Mouse (Mus musculus) heart, embryonic 14.5 days (tissue): Measurements from ENCODE around the gene Plpp4. TPM values are rescaled to one million over a fixed set of nuclear protein-coding genes. Genes with fewer than 3 reads are reported as not detected.

Source experiments
- ATAC-seq: fragments of 200-750 bp; cut with Nextera tagmentation; 2 replicates; pipeline ENCODE4 v1.8.0; 2017; ENCODE audit warnings: low read depth, moderate TSS enrichment; ENCODE audit not compliant: insufficient number of reproducible peaks, insufficient read depth, low FRiP score
- H3K27ac ChIP-seq, 2 experiments: fragments of 200-500 bp in 1 of 2; fragments of 300-500 bp in 1 of 2; sonication (generic) in 1 of 2; replicated peaks in 1 of 2; 2 replicates each; pipeline ENCODE4 v1.5.1; 2012 to 2014; ENCODE audit warnings: low read depth in 2 of 2, low read length in 2 of 2, control low read depth in 1 of 2, mild to moderate bottlenecking in 1 of 2, mixed read lengths in 1 of 2; ENCODE audit not compliant: control insufficient read depth in 1 of 2, insufficient read depth in 1 of 2
- H3K27me3 ChIP-seq: fragments of 300-500 bp; sonication (generic); 2 replicates; pipeline ENCODE4 v1.6.1; 2014; ENCODE audit warnings: mild to moderate bottlenecking, low read length, control low read depth; ENCODE audit not compliant: control insufficient read depth, insufficient read depth
- H3K36me3 ChIP-seq: fragments of 300-500 bp; sonication (generic); 2 replicates; pipeline ENCODE4 v1.6.1; 2014; ENCODE audit warnings: mild to moderate bottlenecking, control low read depth, low read length, mixed read lengths; ENCODE audit not compliant: control insufficient read depth, insufficient read depth
- H3K4me1 ChIP-seq, 2 experiments: fragments of 200-500 bp in 1 of 2; fragments of 300-500 bp in 1 of 2; sonication (generic) in 1 of 2; 2 replicates each; pipeline ENCODE4 v1.6.1; 2012 to 2014; ENCODE audit warnings: low read length in 2 of 2, control low read depth in 1 of 2, mixed read lengths in 1 of 2; ENCODE audit not compliant: control insufficient read depth in 2 of 2, insufficient read depth in 2 of 2
- H3K4me2 ChIP-seq: fragments of 300-500 bp; sonication (generic); 2 replicates; pipeline ENCODE4 v1.6.1; 2014; ENCODE audit warnings: mild to moderate bottlenecking, low read length
- H3K4me3 ChIP-seq, 2 experiments: fragments of 200-500 bp in 1 of 2; fragments of 300-500 bp in 1 of 2; sonication (generic) in 1 of 2; 2 replicates each; pipeline ENCODE4 v1.5.1; 2012 to 2014; ENCODE audit warnings: low read length in 2 of 2, mild to moderate bottlenecking in 2 of 2, control low read depth in 1 of 2, low read depth in 1 of 2, moderate library complexity in 1 of 2; ENCODE audit not compliant: control insufficient read depth in 1 of 2, insufficient read depth in 1 of 2
- H3K9ac ChIP-seq: fragments of 300-500 bp; sonication (generic); 2 replicates; pipeline ENCODE4 v1.6.1; 2014; ENCODE audit warnings: mild to moderate bottlenecking, low read length
- H3K9me3 ChIP-seq: fragments of 300-500 bp; sonication (generic); 2 replicates; pipeline ENCODE4 v1.6.1; 2016; ENCODE audit warnings: low read length, control low read depth; ENCODE audit not compliant: control insufficient read depth
- WGBS: fragments of 180-500 bp; shearing (Covaris S2); extraction: QIAGEN DNeasy Blood & Tissue Kit; methylation state at CpG from one replicate; pipeline ENCODE4 v1.1.7; 2014; 5-methylcytosine and 5-hydroxymethylcytosine counted together
- polyA plus RNA-seq: library from polyadenylated mRNA; unstranded; fragments of >200 nt; fragmentation: Nextera tagmentation; extraction: Ambion mirVana; gene quantifications from 2 replicates; pipeline ENCODE4 v1.2.1, GENCODE M21; 2014

The Plpp4 gene
- 0.28 and 0.69 TPM in 2 replicates for polyA plus RNA-seq

DNA sequence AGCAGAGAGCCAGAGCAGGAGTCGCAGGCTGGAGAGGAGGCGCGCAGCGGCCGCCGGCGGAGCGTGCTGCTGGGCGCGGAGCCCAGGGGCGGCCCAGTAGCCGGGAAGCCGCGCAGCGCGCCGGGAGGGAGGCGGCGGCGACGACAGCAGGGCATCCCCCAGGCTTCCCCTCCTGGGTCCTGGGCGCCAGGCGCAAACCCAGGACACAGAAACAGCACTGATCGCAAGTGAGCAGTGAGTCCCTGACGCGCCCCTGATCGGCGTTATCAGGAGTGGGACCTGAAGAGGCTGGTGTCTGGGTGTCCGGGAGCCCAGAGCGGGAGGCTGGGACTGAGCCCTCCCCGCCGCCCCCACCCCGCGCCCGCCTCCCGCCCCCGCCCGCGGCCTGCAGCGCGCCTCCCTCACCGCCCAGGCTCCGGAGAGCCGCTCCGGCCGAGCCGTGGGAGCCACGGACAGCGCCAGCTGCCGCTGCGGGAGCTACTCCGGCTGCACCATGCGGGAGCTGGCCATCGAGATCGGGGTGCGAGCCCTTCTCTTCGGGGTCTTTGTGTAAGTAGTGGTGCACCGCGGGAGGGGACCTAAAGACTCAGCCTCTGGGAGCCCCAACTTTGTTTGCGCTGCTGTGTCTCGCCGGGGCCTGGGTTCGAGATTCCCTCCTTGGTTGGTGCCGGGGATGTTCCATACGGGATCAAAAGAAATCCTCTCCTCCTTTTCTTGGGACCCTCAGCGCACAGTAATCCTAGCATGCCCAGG lies at the start of gene Plpp4:
Gene Plpp4 (plus strand): TSS at position 411 of the 753 bp plus-strand sequence.
- ATAC-seq = 0 out of 2 replicates have a peak, but pooled peaks have one; percentile 48
- Histone ChIP-seq H3K27me3 (peaks cover 62% of the 10 kb centered on the region), H3K4me3 (peak within 1 kb of the TSS; percentile 41 to 43), H3K9ac (peak within 1 kb of the TSS; percentile 48; the same call in 1 of the 2 replicates), H3K27ac (no peak within 1 kb of the TSS), H3K4me1 (peaks cover 4 to 9% of the 10 kb centered on the region in 2 experiments; a peak in 2 of 4 replicates), H3K9me3 (no peaks in the 10 kb centered on the region), H3K4me2 (peak within 1 kb of the TSS; percentile 85), H3K36me3 (no peaks in the 10 kb centered on the region)
- under 1% methylated on average over 51 of the region's 66 CpGs for WGBS

DNA sequence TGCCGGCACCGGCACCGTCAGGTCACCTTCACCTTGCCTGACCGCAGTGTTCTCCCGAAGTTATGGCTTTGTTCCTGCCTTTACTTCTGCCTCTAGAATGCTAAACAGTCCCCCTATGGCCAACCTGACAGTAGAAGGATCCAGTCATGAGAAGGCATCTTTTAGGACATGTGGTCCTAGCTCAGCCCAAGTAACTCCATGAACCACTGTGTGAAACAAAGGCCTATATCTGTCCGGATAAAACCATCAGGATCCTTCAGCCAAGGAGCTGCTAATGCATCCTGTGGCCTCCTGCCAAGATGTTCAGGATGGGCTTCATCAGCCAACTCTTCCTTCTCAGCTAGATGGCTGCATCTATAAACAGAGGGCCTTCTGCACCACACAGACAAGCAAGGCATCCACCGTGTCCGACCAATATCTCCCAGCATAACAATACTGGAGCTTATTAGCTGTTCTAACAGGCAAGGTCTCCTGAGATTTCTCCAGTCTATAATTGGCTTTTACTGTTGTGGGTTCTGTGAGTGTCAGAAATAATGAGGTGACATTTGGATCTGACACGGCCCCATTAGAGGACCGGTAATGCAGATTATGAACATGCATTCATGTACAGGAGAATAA lies 40.8 kb upstream of the Plpp4 start:
- Histone ChIP-seq H3K27ac (no peak overlapping the region), H3K9ac (no peak overlapping the region), H3K4me1 (no peaks in the 10 kb centered on the region), H3K4me2 (no peak overlapping the region), H3K36me3 (no peaks in the 10 kb centered on the region), H3K4me3 (no peak overlapping the region), H3K9me3 (no peaks in the 10 kb centered on the region), H3K27me3 (no peaks in the 10 kb centered on the region)
- ATAC-seq = no peak
- WGBS = 90% methylated on average over 10 of the region's 10 CpGs

- no peaks in the 10 kb centered on the region for H3K27me3 ChIP-seq
- no peaks in the 10 kb centered on the region for H3K4me1 ChIP-seq
- ATAC-seq = no peak
- WGBS = 74% methylated on average over 10 of the region's 10 CpGs
- no peak overlapping the region for H3K27ac ChIP-seq
- no peak overlapping the region for H3K4me3 ChIP-seq
- no peaks in the 10 kb centered on the region for H3K36me3 ChIP-seq
- no peak overlapping the region for H3K4me2 ChIP-seq
- H3K9me3 ChIP-seq = no peaks in the 10 kb centered on the region
- H3K9ac ChIP-seq = no peak overlapping the region
These were observed 40.2 kb upstream of the Plpp4 start for GRCm38 (mm10) chr7:129216547-129217195.

DNA sequence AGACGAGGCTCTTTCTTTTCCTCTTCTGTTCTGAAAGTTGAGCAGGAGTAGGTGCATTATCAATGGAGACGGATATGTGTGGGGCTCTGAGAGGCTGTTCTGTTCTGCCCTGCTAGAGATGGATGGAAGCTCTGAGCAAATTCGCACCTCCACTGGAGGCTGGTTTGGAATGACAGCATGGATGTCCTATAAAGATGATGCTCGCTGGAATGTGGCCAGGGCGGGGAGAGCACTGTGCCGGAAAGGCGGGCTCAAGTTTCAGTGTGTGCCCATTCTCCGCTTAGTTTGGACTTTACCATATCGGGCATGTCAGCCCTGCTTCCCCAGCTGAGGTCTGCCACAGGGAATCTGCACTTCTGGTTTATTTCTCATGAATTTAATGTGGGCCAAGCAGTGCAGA lies 35.9 kb upstream of the Plpp4 start:
- Histone ChIP-seq H3K4me3 (no peak overlapping the region), H3K27ac (no peak overlapping the region), H3K9me3 (no peaks in the 10 kb centered on the region), H3K27me3 (no peaks in the 10 kb centered on the region), H3K4me1 (no peaks in the 10 kb centered on the region; a peak in 1 of 4 replicates), H3K36me3 (no peaks in the 10 kb centered on the region), H3K9ac (no peak overlapping the region), H3K4me2 (no peak overlapping the region)
- 70% methylated on average over 9 of the region's 9 CpGs for WGBS
- ATAC-seq = no peak

DNA sequence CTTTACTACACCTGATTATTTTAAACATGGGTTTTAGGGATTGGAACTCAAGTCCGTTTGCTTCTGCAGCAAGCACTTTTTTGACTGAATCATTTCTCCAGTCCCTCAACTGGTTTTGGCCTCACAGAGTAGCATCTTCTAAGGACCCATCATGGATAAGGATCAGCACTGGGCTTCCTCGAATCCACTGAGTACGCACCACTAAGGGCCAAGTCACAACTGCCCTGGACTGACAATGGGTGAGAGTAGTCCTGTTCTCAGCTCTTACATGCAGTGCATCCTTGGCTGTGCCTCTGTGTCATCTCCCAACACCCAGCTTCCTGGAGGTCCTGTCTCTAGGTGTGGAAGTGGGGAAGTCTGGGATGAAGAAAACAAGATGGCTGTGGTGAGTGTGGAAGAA lies 35.2 kb upstream of the Plpp4 start:
- WGBS = 85% methylated on average over 3 of the region's 3 CpGs
- H3K4me2 ChIP-seq = no peak overlapping the region
- ATAC-seq = no peak
- no peaks in the 10 kb centered on the region for H3K27me3 ChIP-seq
- H3K27ac ChIP-seq = no peak overlapping the region
- H3K4me1 ChIP-seq = no peaks in the 10 kb centered on the region; a peak in 1 of 4 replicates
- no peaks in the 10 kb centered on the region for H3K36me3 ChIP-seq
- no peaks in the 10 kb centered on the region for H3K9me3 ChIP-seq
- no peak overlapping the region for H3K4me3 ChIP-seq
- H3K9ac ChIP-seq = no peak overlapping the region

DNA sequence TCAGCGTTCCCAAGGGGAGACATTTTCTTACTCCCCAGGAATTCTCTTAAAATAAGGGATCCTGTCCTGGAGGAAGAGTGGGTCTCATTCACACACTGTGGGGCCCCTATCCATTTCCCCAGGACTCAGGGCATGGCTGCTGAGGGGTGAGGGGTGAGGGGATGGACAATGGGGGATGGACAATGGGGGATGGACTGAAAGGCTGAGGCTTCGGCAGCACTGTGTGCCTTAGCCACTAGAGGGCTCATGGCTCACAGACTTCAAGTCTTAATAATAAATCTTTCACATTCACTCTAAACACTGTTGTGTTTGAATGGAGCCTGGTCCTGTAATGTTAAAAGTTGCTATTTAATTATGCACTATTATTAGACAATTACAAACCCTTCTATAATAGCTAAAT lies 21.4 kb upstream of the Plpp4 start:
- Histone ChIP-seq H3K4me1 (no peaks in the 10 kb centered on the region), H3K27me3 (no peaks in the 10 kb centered on the region), H3K36me3 (no peaks in the 10 kb centered on the region), H3K27ac (no peak overlapping the region), H3K4me3 (no peak overlapping the region), H3K4me2 (no peak overlapping the region), H3K9me3 (no peaks in the 10 kb centered on the region), H3K9ac (no peak overlapping the region)
- whole genome bisulfite sequencing = 54% methylated on average over 2 of the region's 2 CpGs
- ATAC-seq = no peak

GRCm38 (mm10) chr7:129235995-129236394 lies 20.8 kb upstream of the Plpp4 start:
- H3K9ac ChIP-seq = no peak overlapping the region
- no peaks in the 10 kb centered on the region for H3K36me3 ChIP-seq
- no peaks in the 10 kb centered on the region for H3K27me3 ChIP-seq
- H3K4me3 ChIP-seq = no peak overlapping the region
- H3K4me1 ChIP-seq = no peaks in the 10 kb centered on the region
- H3K9me3 ChIP-seq = no peaks in the 10 kb centered on the region
- no peak overlapping the region for H3K27ac ChIP-seq
- H3K4me2 ChIP-seq = no peak overlapping the region
- 65% methylated on average over 5 of the region's 5 CpGs for WGBS
- ATAC-seq = no peak
